Mouse (Mus musculus) spleen, postnatal 36 days (tissue): ENCODE data around the gene Itgb3.

Experiments
- DNase-seq, 2 experiments: peaks; one replicate each; pipeline ENCODE4 v3.0.0; 2022; ENCODE audit warnings: low spot score in 2 of 2, mixed read lengths in 1 of 2

Gene Itgb3

GRCm38 (mm10) chr11:104582630-104583364, 25.0 kb upstream of the Itgb3 start:
- DNase-seq, result peak; percentile 73 to 76

GRCm38 (mm10) chr11:104585495-104585894, 22.3 kb upstream of the Itgb3 start:
- no peak for DNase-seq

GRCm38 (mm10) chr11:104587904-104588303, 19.9 kb upstream of the Itgb3 start:
- no peak for DNase-seq

GRCm38 (mm10) chr11:104588513-104588912, 19.3 kb upstream of the Itgb3 start:
- no peak for DNase-seq

- no peak for DNase-seq
Measured at GRCm38 (mm10) chr11:104589570-104589969, 18.2 kb upstream of the Itgb3 start.

GRCm38 (mm10) chr11:104590148-104590547, 17.7 kb upstream of the Itgb3 start:
- peak; percentile 79 to 85 for DNase-seq

- no peak for DNase-seq
Measured at GRCm38 (mm10) chr11:104592066-104592835, 15.5 kb upstream of the Itgb3 start.

GRCm38 (mm10) chr11:104596365-104596764, 11.4 kb upstream of the Itgb3 start:
- no peak for DNase-seq

- no peak for DNase-seq
Measured at GRCm38 (mm10) chr11:104599265-104599945, 8.4 kb upstream of the Itgb3 start.

- DNase-seq, result no peak
Measured at GRCm38 (mm10) chr11:104600675-104601074, 7.1 kb upstream of the Itgb3 start.

GRCm38 (mm10) chr11:104604192-104604591, 3.6 kb upstream of the Itgb3 start:
- DNase-seq, result no peak

- DNase-seq, result no peak
Measured at GRCm38 (mm10) chr11:104608249-104608920, 585 bp downstream of the Itgb3 start.

GRCm38 (mm10) chr11:104609033-104609684, 1.4 kb downstream of the Itgb3 start:
- no peak for DNase-seq

- no peak for DNase-seq
Measured at GRCm38 (mm10) chr11:104609733-104610132, 1.9 kb downstream of the Itgb3 start.

GRCm38 (mm10) chr11:104611579-104612151, 3.9 kb downstream of the Itgb3 start:
- DNase-seq, result no peak

- no peak for DNase-seq
Measured at GRCm38 (mm10) chr11:104613551-104613950, 5.8 kb downstream of the Itgb3 start.

- no peak for DNase-seq
Measured at GRCm38 (mm10) chr11:104614130-104614529, 6.3 kb downstream of the Itgb3 start.

GRCm38 (mm10) chr11:104616182-104616581, 8.4 kb downstream of the Itgb3 start:
- no peak for DNase-seq

- no peak for DNase-seq
Measured at GRCm38 (mm10) chr11:104618638-104619076, 10.9 kb downstream of the Itgb3 start.

GRCm38 (mm10) chr11:104619084-104620022, 11.6 kb downstream of the Itgb3 start:
- no peak for DNase-seq
